Comparison of ENCODE assay signal across 26 mouse cellular contexts in genomic region chr5:49344606-49345005, GRCm38 (mm10).
"Had no signal": no experiment of that assay in that cellular context is flagged by ENCODE, and none has a peak within 500 bp of the region (broad histone marks: within the 10 kb centered on the region; RNA-seq: fewer than 3 reads in every experiment).

No protein-coding gene starts in this region.

- H3K9ac ChIP-seq: heart, embryonic 12.5 days; heart, embryonic 13.5 days; heart, embryonic 15.5 days; hindbrain, embryonic 12.5 days; hindbrain, embryonic 13.5 days; hindbrain, embryonic 14.5 days; hindbrain, embryonic 15.5 days; intestine, embryonic 15.5 days; kidney, embryonic 15.5 days had no signal

- H3K4me1 ChIP-seq: heart, embryonic 10.5 days; heart, embryonic 12.5 days; heart, embryonic 13.5 days; heart, embryonic 15.5 days; hindbrain, embryonic 10.5 days; hindbrain, embryonic 12.5 days; hindbrain, embryonic 13.5 days; hindbrain, embryonic 15.5 days; intestine, embryonic 15.5 days had no signal

- H3K36me3 ChIP-seq: heart, embryonic 10.5 days; heart, embryonic 12.5 days; heart, embryonic 13.5 days; heart, embryonic 15.5 days; hindbrain, embryonic 10.5 days; hindbrain, embryonic 12.5 days; hindbrain, embryonic 13.5 days; hindbrain, embryonic 15.5 days; intestine, embryonic 15.5 days; kidney, embryonic 15.5 days had no signal

- DNase-seq: heart, adult 2 months; heart, postnatal 10 days; heart, postnatal 14 days; heart, postnatal 36 days; heart, postnatal 4 days; kidney, adult 11 months; kidney, adult 18-20 months; kidney, postnatal 10 days; kidney, postnatal 4 days; layer of hippocampus, adult 9-11 months; layer of hippocampus, postnatal 36 days had no signal

- H3K27me3 ChIP-seq: heart, embryonic 12.5 days; heart, embryonic 13.5 days; heart, embryonic 15.5 days; hindbrain, embryonic 12.5 days; hindbrain, embryonic 13.5 days; hindbrain, embryonic 15.5 days; intestine, embryonic 15.5 days; kidney, embryonic 15.5 days had no signal

- H3K27ac ChIP-seq: heart, adult 2 months; heart, embryonic 10.5 days; heart, embryonic 13.5 days; heart, embryonic 15.5 days; hindbrain, embryonic 10.5 days; hindbrain, embryonic 12.5 days; hindbrain, embryonic 13.5 days; hindbrain, embryonic 14.5 days; hindbrain, embryonic 15.5 days; hindbrain, postnatal 0 days; intestine, embryonic 15.5 days; kidney, embryonic 15.5 days; kidney, postnatal 0 days; layer of hippocampus, adult 2 months; left cerebral cortex, adult 2 months had no signal

- H3K4me3 ChIP-seq: heart, adult 2 months; heart, embryonic 10.5 days; heart, embryonic 12.5 days; heart, embryonic 13.5 days; heart, embryonic 15.5 days; hindbrain, embryonic 10.5 days; hindbrain, embryonic 12.5 days; hindbrain, embryonic 13.5 days; hindbrain, embryonic 15.5 days; intestine, embryonic 15.5 days; kidney, embryonic 15.5 days; layer of hippocampus, adult 2 months; left cerebral cortex, adult 2 months had no signal
